Mouse (Mus musculus) bone marrow, adult 2 months (tissue): ENCODE results near the gene Mtmr10.

Experiments
- CTCF ChIP-seq: fragments of 200-500 bp; IDR thresholded peaks from 2 replicates; pipeline ENCODE4 v1.5.1; 2011; ENCODE audit warnings: low read length, control low read depth; ENCODE audit not compliant: control insufficient read depth, insufficient read depth
- POLR2A ChIP-seq: fragments of 200-500 bp; IDR thresholded peaks from 2 replicates; pipeline ENCODE4 v1.6.1; 2011; ENCODE audit warnings: low read depth, mild to moderate bottlenecking, control low read depth, low read length, borderline replicate concordance; ENCODE audit not compliant: control insufficient read depth

DNA sequence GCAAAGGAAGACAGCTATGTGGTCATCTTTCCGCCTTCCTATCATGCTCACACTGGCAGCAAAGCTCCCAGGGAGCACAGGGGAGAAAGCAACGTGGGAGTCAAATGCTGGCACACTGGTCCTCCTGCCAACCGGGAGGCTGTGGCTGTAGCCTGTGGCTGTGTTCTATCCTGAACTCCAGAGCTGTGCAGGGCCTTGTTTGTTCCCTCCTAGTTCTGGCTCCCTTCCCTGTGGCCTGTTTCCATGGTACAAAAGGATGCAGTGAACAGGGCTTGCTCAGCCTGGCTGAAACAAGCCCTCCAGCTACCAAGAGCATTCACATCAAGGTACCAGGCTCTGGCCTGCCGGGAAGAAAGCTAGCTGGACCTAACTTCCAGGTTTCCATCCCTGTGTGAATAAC lies 63.6 kb downstream of the Mtmr10 start:
- TF ChIP-seq POLR2A (no peak), CTCF (no peak)
